Mouse (Mus musculus) adrenal gland, adult 10 weeks (tissue): ENCODE results near the gene Acaca. TPM values are rescaled to one million over a fixed set of nuclear protein-coding genes. Genes with fewer than 3 reads are reported as not detected.

Source experiments
- polyA plus RNA-seq: library from polyadenylated mRNA; stranded (reverse); fragments of 350-450 nt; fragmentation: Illumina TruSeq; extraction: RNeasy Lipid Tissue Mini Kit (QIAGEN cat#74804); gene quantifications from one replicate; pipeline ENCODE4 v1.2.3, GENCODE M21; 2014; ENCODE audit warnings: low read depth, low replicate concordance

Gene Acaca
- 121 TPM for polyA plus RNA-seq

DNA sequence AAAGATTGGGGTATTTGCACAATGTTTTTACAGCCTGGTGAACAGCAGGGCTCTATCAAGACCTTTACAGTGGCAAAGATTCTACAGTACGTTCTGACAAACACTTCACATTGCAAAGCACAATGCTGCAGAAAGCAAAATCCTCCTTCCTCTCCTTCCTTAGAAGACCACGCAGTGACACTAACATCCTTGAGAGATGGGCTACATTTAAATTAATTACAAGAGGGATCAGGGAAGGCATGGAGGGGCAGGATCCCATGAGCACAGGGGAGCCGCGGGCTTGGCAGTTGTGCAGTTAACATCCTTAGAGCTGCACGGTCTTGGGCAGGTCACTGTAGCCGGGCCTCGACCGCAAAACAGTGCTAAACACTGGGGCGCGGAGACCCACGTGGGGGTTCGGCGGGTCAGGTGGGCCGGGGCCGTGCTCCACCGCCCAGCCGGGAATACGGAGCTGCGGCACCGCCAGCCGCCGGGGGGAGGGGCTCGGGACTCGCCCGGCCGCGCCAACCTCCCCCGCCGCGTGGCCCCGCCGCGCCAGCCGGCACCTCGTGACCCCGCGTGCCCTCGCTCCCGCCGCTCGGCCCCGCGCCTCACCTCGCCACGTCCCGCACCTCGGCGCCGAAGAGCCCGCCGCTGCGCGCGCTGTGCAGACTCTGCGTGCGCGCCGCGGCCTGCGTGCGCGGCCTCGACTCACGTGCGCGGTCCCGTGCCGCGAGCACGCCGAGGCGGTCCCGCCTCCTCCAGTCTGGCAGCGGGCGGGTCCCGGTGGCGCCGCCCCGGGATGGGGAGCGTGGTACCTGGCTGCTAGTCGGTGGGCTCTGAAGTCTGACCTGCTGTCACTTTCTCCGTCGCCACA lies at the start of gene Acaca, which contains the start of gene Tada2a:
Gene Acaca, plus strand, starts transcription at position 730 of the 856 bp plus-strand sequence.
Gene Tada2a, minus strand, starts transcription at position 658 of the 856 bp plus-strand sequence.

DNA sequence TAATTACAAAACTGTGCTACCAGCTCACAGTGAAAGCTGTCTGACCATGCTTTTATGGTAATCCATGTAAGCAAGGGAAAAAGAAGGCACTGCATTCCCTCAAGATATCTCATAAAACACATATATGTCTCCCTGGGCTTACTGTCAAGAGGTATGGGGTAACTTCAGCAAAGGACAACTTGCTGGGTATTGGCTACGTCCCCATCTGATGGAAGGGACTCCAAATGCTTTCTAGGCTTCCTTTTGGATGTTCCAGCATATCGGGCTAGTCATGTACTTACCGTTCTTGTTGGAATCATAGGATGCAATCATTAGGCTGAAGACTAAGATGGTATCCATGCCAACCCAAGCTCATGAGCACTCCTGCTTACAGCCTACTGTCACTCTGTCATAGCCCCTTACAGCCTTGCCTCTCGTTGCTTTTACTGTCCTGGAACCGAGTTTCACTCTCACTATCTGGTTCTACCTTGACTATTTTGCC lies 37.6 kb downstream of the Acaca start, which contains the start of gene Gm11437:
Gene Gm11437, minus strand, starts transcription at position 431 of the 481 bp plus-strand sequence.

Other genes with a start within 250 kb of the Acaca start
- 71.7 TPM for gene Ddx52, start 187.6 kb upstream of the Acaca start, polyA plus RNA-seq
- 38.0 TPM for gene Synrg, start 165.2 kb upstream of the Acaca start, polyA plus RNA-seq
- gene Dusp14, start 60.4 kb upstream of the Acaca start, polyA plus RNA-seq, result 4.3 TPM
- 15.7 TPM for gene Tada2a, start 72 bp upstream of the Acaca start, polyA plus RNA-seq
- gene Gm11437, start 37.8 kb downstream of the Acaca start, polyA plus RNA-seq, result not detected